20 mouse cellular contexts compared by ENCODE assay signal in genomic region chr16:28105085-28105484, GRCm38 (mm10).
DNase-seq lines count a peak whose midpoint lies in the region; ATAC-seq and TF ChIP-seq lines count a peak whose summit lies in the region.
"Had no signal": no experiment of that assay in that cellular context is flagged by ENCODE, and none has a peak within 500 bp of the region (broad histone marks: within the 10 kb centered on the region; RNA-seq: fewer than 3 reads in every experiment).

No protein-coding gene starts in this region.

- H3K9ac ChIP-seq in hindbrain, embryonic 11.5 days (ENCODE audit: low read depth, low read length) = no peak overlapping the region
- H3K9ac ChIP-seq in hindbrain, embryonic 16.5 days (ENCODE audit: low read depth, low read length) = no peak overlapping the region
- no peak overlapping the region for H3K9ac ChIP-seq in hindbrain, postnatal 0 days (replicated peaks; ENCODE audit: low read length)
- H3K9ac ChIP-seq in neural tube, embryonic 11.5 days (ENCODE audit: low read length) = no peak overlapping the region
- H3K9ac ChIP-seq: lung, embryonic 15.5 days; stomach, embryonic 15.5 days had no signal

- intact Hi-C loops in gastrocnemius, postnatal 14 days (cut with DNase I; ENCODE audit: low total_unique reads) = no loop called here

- 0 out of 2 replicates have a peak, but pooled peaks have one; percentile 20 for ATAC-seq in hindbrain, embryonic 11.5 days (ENCODE audit: low FRiP score)
- ATAC-seq in hindbrain, embryonic 16.5 days = no peak
- peak; percentile 12; the same call in 1 of the 2 replicates for ATAC-seq in hindbrain, postnatal 0 days
- no peak for ATAC-seq in neural tube, embryonic 11.5 days (ENCODE audit: insufficient read depth, low FRiP score, low TSS enrichment)
- ATAC-seq: CD4-positive, CD25-positive, alpha-beta regulatory T cell, adult 4 months had no signal

- H3K27me3 ChIP-seq in hindbrain, embryonic 11.5 days (ENCODE audit: control insufficient read depth, insufficient read depth, low read length) = no peaks in the 10 kb centered on the region
- no peaks in the 10 kb centered on the region for H3K27me3 ChIP-seq in hindbrain, embryonic 16.5 days (replicated peaks; ENCODE audit: control insufficient read depth, insufficient read depth, low read length)
- no peaks in the 10 kb centered on the region for H3K27me3 ChIP-seq in hindbrain, postnatal 0 days (ENCODE audit: insufficient read depth, low read length)
- no peaks in the 10 kb centered on the region for H3K27me3 ChIP-seq in neural tube, embryonic 11.5 days (ENCODE audit: control insufficient read depth, insufficient read depth, low read length)
- H3K27me3 ChIP-seq: lung, embryonic 15.5 days; stomach, embryonic 15.5 days had no signal

- peak; percentile 18 for DNase-seq in embryo, embryonic 10 days (ENCODE audit: low spot score)
- no peak for DNase-seq in embryo, embryonic 10.5 days (ENCODE audit: low spot score)
- DNase-seq in hindbrain, embryonic 11.5 days (ENCODE audit: low spot score) = peak; percentile 10
- DNase-seq in hindbrain, postnatal 0 days (ENCODE audit: low spot score) = no peak
- DNase-seq in neural tube, embryonic 11.5 days (ENCODE audit: low spot score) = peak; percentile 21
- no peak for DNase-seq in gastrocnemius, postnatal 14 days
- DNase-seq in thymus, postnatal 4 days = no peak
- DNase-seq: cerebellum, adult 8-10 months; gastrocnemius, postnatal 36 days; heart, postnatal 4 days; kidney, adult 11 months; right cerebral cortex, postnatal 14 days; thymus, adult 2 months had no signal

- TF ChIP-seq CTCF in hindbrain, postnatal 0 days (IDR thresholded peaks at IDR 0.05; ENCODE audit: low read depth) = no peak

- WGBS in hindbrain, embryonic 11.5 days = 44% methylated on average over 7 of the region's 7 CpGs
- 50% methylated on average over 7 of the region's 7 CpGs for WGBS in hindbrain, embryonic 16.5 days
- 31% methylated on average over 7 of the region's 7 CpGs for WGBS in hindbrain, postnatal 0 days
- WGBS in neural tube, embryonic 11.5 days = 61% methylated on average over 7 of the region's 7 CpGs

- no peaks in the 10 kb centered on the region for H3K36me3 ChIP-seq in hindbrain, embryonic 11.5 days (ENCODE audit: control insufficient read depth, insufficient read depth, low read length)
- no peaks in the 10 kb centered on the region for H3K36me3 ChIP-seq in hindbrain, embryonic 16.5 days (ENCODE audit: control insufficient read depth, insufficient read depth, low read length)
- H3K36me3 ChIP-seq in hindbrain, postnatal 0 days (ENCODE audit: insufficient read depth, low read length) = no peaks in the 10 kb centered on the region
- H3K36me3 ChIP-seq in neural tube, embryonic 11.5 days (ENCODE audit: control insufficient read depth, insufficient read depth, low read length) = no peaks in the 10 kb centered on the region
- H3K36me3 ChIP-seq: G1E; lung, embryonic 15.5 days; stomach, embryonic 15.5 days had no signal

- H3K4me2 ChIP-seq in hindbrain, embryonic 11.5 days (replicated peaks; ENCODE audit: low read depth, low read length) = no peak overlapping the region
- no peak overlapping the region for H3K4me2 ChIP-seq in hindbrain, embryonic 16.5 days (ENCODE audit: low read length)
- H3K4me2 ChIP-seq in hindbrain, postnatal 0 days (ENCODE audit: low read depth, low read length) = no peak overlapping the region
- H3K4me2 ChIP-seq in neural tube, embryonic 11.5 days (ENCODE audit: low read depth) = no peak overlapping the region
- H3K4me2 ChIP-seq: heart, embryonic 11.5 days; lung, embryonic 15.5 days; stomach, embryonic 15.5 days had no signal

- H3K4me3 ChIP-seq in hindbrain, embryonic 11.5 days (ENCODE audit: low read depth, low read length) = no peak overlapping the region
- no peak overlapping the region for H3K4me3 ChIP-seq in hindbrain, embryonic 16.5 days (ENCODE audit: low read length)
- no peak overlapping the region for H3K4me3 ChIP-seq in hindbrain, postnatal 0 days (ENCODE audit: low read length)
- H3K4me3 ChIP-seq in neural tube, embryonic 11.5 days (ENCODE audit: low read depth, low read length) = no peak overlapping the region
- H3K4me3 ChIP-seq: layer of hippocampus, adult 2 months; lung, embryonic 15.5 days; stomach, embryonic 15.5 days had no signal

- no peak overlapping the region for H3K27ac ChIP-seq in hindbrain, embryonic 11.5 days (ENCODE audit: low read depth, low read length)
- H3K27ac ChIP-seq in hindbrain, embryonic 16.5 days (ENCODE audit: low read depth, low read length) = no peak overlapping the region
- H3K27ac ChIP-seq in hindbrain, postnatal 0 days = no peak overlapping the region
- no peak overlapping the region for H3K27ac ChIP-seq in neural tube, embryonic 11.5 days (ENCODE audit: low read depth, low read length)
- H3K27ac ChIP-seq: layer of hippocampus, adult 2 months; lung, embryonic 15.5 days; stomach, embryonic 15.5 days had no signal

- no peaks in the 10 kb centered on the region for H3K4me1 ChIP-seq in hindbrain, embryonic 11.5 days (replicated peaks; ENCODE audit: control insufficient read depth, insufficient read depth, low read length)
- peaks cover 7% of the 10 kb centered on the region; the same call in 1 of the 2 replicates for H3K4me1 ChIP-seq in hindbrain, embryonic 16.5 days (ENCODE audit: control insufficient read depth, insufficient read depth, low read depth, low read length)
- H3K4me1 ChIP-seq in hindbrain, postnatal 0 days (ENCODE audit: insufficient read depth, low read length) = no peaks in the 10 kb centered on the region
- H3K4me1 ChIP-seq in neural tube, embryonic 11.5 days (ENCODE audit: control insufficient read depth, insufficient read depth, low read length) = no peaks in the 10 kb centered on the region
- H3K4me1 ChIP-seq: stomach, embryonic 15.5 days had no signal

- H3K9me3 ChIP-seq in hindbrain, embryonic 11.5 days (ENCODE audit: control insufficient read depth, low read length) = no peaks in the 10 kb centered on the region
- H3K9me3 ChIP-seq in hindbrain, embryonic 16.5 days (ENCODE audit: control insufficient read depth, low read length) = no peaks in the 10 kb centered on the region
- no peaks in the 10 kb centered on the region for H3K9me3 ChIP-seq in hindbrain, postnatal 0 days (ENCODE audit: low read length)
- H3K9me3 ChIP-seq in neural tube, embryonic 11.5 days (ENCODE audit: control insufficient read depth, low read length) = no peaks in the 10 kb centered on the region
- H3K9me3 ChIP-seq: G1E; lung, embryonic 15.5 days; stomach, embryonic 15.5 days had no signal

Comparison
In these comparisons a context has a peak if more than half of its experiments do, and no peak if none do; other contexts are left out.
1. DNase-seq: peak in embryo, embryonic 10 days (single experiment), hindbrain, embryonic 11.5 days (single experiment) and neural tube, embryonic 11.5 days (single experiment); none in embryo, embryonic 10.5 days (single experiment), hindbrain, postnatal 0 days (single experiment), gastrocnemius, postnatal 14 days (single experiment) and thymus, postnatal 4 days (single experiment).
2. ATAC-seq: peak in hindbrain, embryonic 11.5 days (single experiment) and hindbrain, postnatal 0 days (single experiment); none in hindbrain, embryonic 16.5 days (single experiment) and neural tube, embryonic 11.5 days (single experiment).